Mouse (Mus musculus) CH12.LX (cell line): Measurements from ENCODE around the gene Prn. TPM values are rescaled to one million over a fixed set of nuclear protein-coding genes. Genes with fewer than 3 reads are reported as not detected.

Source experiments
- DNase-seq: peaks from one replicate; pipeline ENCODE4 v3.0.0-alpha.2; 2013; ENCODE audit errors: extremely low read depth
- H3K27ac ChIP-seq: 2 replicates; pipeline ENCODE4 v1.5.1; 2012; ENCODE audit warnings: low read depth, mild to moderate bottlenecking, control low read depth, moderate library complexity; ENCODE audit not compliant: insufficient read depth
- H3K27me3 ChIP-seq: replicated peaks from 2 replicates; pipeline ENCODE3; 2012; ENCODE audit warnings: inconsistent platforms
- H3K36me3 ChIP-seq, 2 experiments: replicated peaks in 1 of 2; 2 replicates each; pipeline versions ENCODE3 to v1.6.1; 2012; ENCODE audit warnings: inconsistent platforms in 1 of 2, low read length in 1 of 2, mild to moderate bottlenecking in 1 of 2, mixed read lengths in 1 of 2, moderate library complexity in 1 of 2; ENCODE audit not compliant: control insufficient read depth in 1 of 2, insufficient read depth in 1 of 2
- H3K4me1 ChIP-seq, 2 experiments: 2 replicates each; pipeline ENCODE4 v1.6.1; 2012; ENCODE audit warnings: inconsistent platforms in 1 of 2, moderate library complexity in 1 of 2; ENCODE audit not compliant: insufficient read depth in 2 of 2, control insufficient read depth in 1 of 2
- H3K4me2 ChIP-seq: 2 replicates; pipeline ENCODE4 v1.6.1; 2012; ENCODE audit warnings: low read depth, mild to moderate bottlenecking, control low read depth; ENCODE audit not compliant: poor library complexity, insufficient read depth, severe bottlenecking
- H3K4me3 ChIP-seq, 3 experiments: fragments of 150-350 bp in 1 of 3; sonication (generic) in 1 of 3; replicated peaks in 1 of 3; 2 replicates each; pipeline versions ENCODE3 to v1.5.1; 2011 to 2012; ENCODE audit warnings: low read depth in 2 of 3, low read length in 2 of 3, mild to moderate bottlenecking in 2 of 3, moderate library complexity in 2 of 3, control low read depth in 1 of 3, improper control_type of control experiment in 1 of 3, inconsistent platforms in 1 of 3, mixed read lengths in 1 of 3; ENCODE audit not compliant: poor library complexity in 1 of 3
- H3K79me2 ChIP-seq: replicated peaks from 2 replicates; pipeline ENCODE4 v1.6.1; 2012; ENCODE audit warnings: mild to moderate bottlenecking, moderate library complexity; ENCODE audit not compliant: control insufficient read depth, poor library complexity, insufficient read depth, severe bottlenecking; ENCODE audit errors: extremely low read depth
- H3K9ac ChIP-seq: 2 replicates; pipeline ENCODE4 v1.6.1; 2012; ENCODE audit warnings: low read depth, mild to moderate bottlenecking, control low read depth, moderate library complexity; ENCODE audit not compliant: insufficient read depth
- H3K9me3 ChIP-seq: replicated peaks from 2 replicates; pipeline ENCODE3; 2012; ENCODE audit warnings: low read length, inconsistent platforms, mixed read lengths
- CHD1 ChIP-seq: IDR thresholded peaks from 2 replicates; pipeline ENCODE4 v1.6.1; 2012; ENCODE audit warnings: low read depth, low read length, improper control_type of control experiment, inconsistent platforms
- CHD2 ChIP-seq: IDR thresholded peaks from 2 replicates; pipeline ENCODE4 v1.6.1; 2011; ENCODE audit warnings: low read length, improper control_type of control experiment
- E2F4 ChIP-seq: IDR thresholded peaks from 2 replicates; pipeline ENCODE4 v1.6.1; 2011; ENCODE audit warnings: low read depth, low read length, improper control_type of control experiment; ENCODE audit not compliant: insufficient replicate concordance
- ELF1 ChIP-seq: IDR thresholded peaks from 2 replicates; pipeline ENCODE4 v1.6.1; 2014; ENCODE audit warnings: low read depth, mild to moderate bottlenecking, inconsistent platforms, low read length, improper control_type of control experiment
- GABPA ChIP-seq: IDR thresholded peaks from 2 replicates; pipeline ENCODE4 v1.6.1; 2012; ENCODE audit warnings: low read depth, low read length, improper control_type of control experiment, inconsistent platforms; ENCODE audit not compliant: insufficient replicate concordance
- IRF4 ChIP-seq: IDR thresholded peaks from 2 replicates; pipeline ENCODE4 v1.6.1; 2014; ENCODE audit warnings: low read depth, mild to moderate bottlenecking, inconsistent platforms, low read length, improper control_type of control experiment
- MAX ChIP-seq: IDR thresholded peaks from 2 replicates; pipeline ENCODE4 v1.6.1; 2011; ENCODE audit warnings: low read length, improper control_type of control experiment
- MAZ ChIP-seq: IDR thresholded peaks from 2 replicates; pipeline ENCODE4 v1.6.1; 2012; ENCODE audit warnings: low read depth, mild to moderate bottlenecking, inconsistent platforms, low read length, improper control_type of control experiment, moderate library complexity
- MXI1 ChIP-seq: IDR thresholded peaks from 2 replicates; pipeline ENCODE4 v1.6.1; 2011; ENCODE audit warnings: mild to moderate bottlenecking, low read depth, low read length, improper control_type of control experiment
- MYC ChIP-seq: IDR thresholded peaks from 2 replicates; pipeline ENCODE4 v1.6.1; 2011; ENCODE audit warnings: low read depth, mild to moderate bottlenecking, improper control_type of control experiment, low read length
- NRF1 ChIP-seq: IDR thresholded peaks from 2 replicates; pipeline ENCODE4 v1.6.1; 2014; ENCODE audit warnings: low read depth, mild to moderate bottlenecking, inconsistent platforms, low read length, improper control_type of control experiment, moderate library complexity
- POLR2A ChIP-seq: IDR thresholded peaks from 2 replicates; pipeline ENCODE4 v1.6.1; 2011; ENCODE audit warnings: low read depth, mild to moderate bottlenecking, improper control_type of control experiment, low read length
- POLR2AphosphoS2 ChIP-seq: IDR thresholded peaks from 2 replicates; pipeline ENCODE4 v1.6.1; 2011; ENCODE audit warnings: low read depth, low read length, improper control_type of control experiment
- RAD21 ChIP-seq: IDR thresholded peaks from 2 replicates; pipeline ENCODE4 v1.6.1; 2011; ENCODE audit warnings: low read depth, mild to moderate bottlenecking, low read length, improper control_type of control experiment, moderate library complexity
- SIN3A ChIP-seq: IDR thresholded peaks from 2 replicates; pipeline ENCODE4 v1.6.1; 2012; ENCODE audit warnings: low read length, improper control_type of control experiment, inconsistent platforms
- SMC3 ChIP-seq: IDR thresholded peaks from 2 replicates; pipeline ENCODE4 v1.6.1; 2011; ENCODE audit warnings: low read depth, low read length, improper control_type of control experiment
- TBP ChIP-seq: conservative IDR thresholded peaks from 2 replicates; pipeline ENCODE4 v1.6.1; 2011; ENCODE audit warnings: low read depth, low read length, improper control_type of control experiment
- UBTF ChIP-seq: IDR thresholded peaks from 2 replicates; pipeline ENCODE4 v1.6.1; 2012; ENCODE audit warnings: low read depth, mild to moderate bottlenecking, inconsistent platforms, low read length, improper control_type of control experiment, moderate library complexity
- ZC3H11A ChIP-seq: IDR thresholded peaks from 2 replicates; pipeline ENCODE4 v1.6.1; 2012; ENCODE audit warnings: low read depth, mild to moderate bottlenecking, inconsistent platforms, low read length, improper control_type of control experiment
- ZKSCAN1 ChIP-seq: IDR thresholded peaks from 2 replicates; pipeline ENCODE4 v1.6.1; 2012; ENCODE audit warnings: low read depth, inconsistent platforms, low read length, improper control_type of control experiment, borderline replicate concordance
- dilution Hi-C: fragments of 300-500 bp; cut with MboI; formaldehyde crosslinking; loops from 2 replicates; pipeline ENCODE4 v1.14.3; 2020; ENCODE audit warnings: low sequenced_read_pairs; ENCODE audit not compliant: extremely low pct_unique_long_range_greater_than_20kb, extremely low pct_ligation_motif_present
- in situ Hi-C: fragments of 300-500 bp; cut with MboI; formaldehyde crosslinking; loops from 3 replicates; pipeline ENCODE4 v1.14.3; 2019; ENCODE audit warnings: low sequenced_read_pairs, low pct_ligation_motif_present, low pct_unique_long_range_greater_than_20kb, mixed read lengths
- polyA plus RNA-seq: library from polyadenylated mRNA; unstranded; fragments of >175 nt; gene quantifications from 2 replicates; pipeline ENCODE4 v1.2.1, GENCODE M21; 2012; ENCODE audit warnings: low read depth; ENCODE audit not compliant: insufficient read length
- total RNA-seq, 2 experiments: library from RNA; depleted of rRNA; stranded (reverse); fragments of 300-350 nt in 1 of 2; fragments of >200 nt in 1 of 2; gene quantifications; 2 replicates each; pipeline ENCODE4 v1.2.3; 2012 to 2014

The Prn gene
- total and polyA plus RNA-seq, 3 experiments = not detected

DNA sequence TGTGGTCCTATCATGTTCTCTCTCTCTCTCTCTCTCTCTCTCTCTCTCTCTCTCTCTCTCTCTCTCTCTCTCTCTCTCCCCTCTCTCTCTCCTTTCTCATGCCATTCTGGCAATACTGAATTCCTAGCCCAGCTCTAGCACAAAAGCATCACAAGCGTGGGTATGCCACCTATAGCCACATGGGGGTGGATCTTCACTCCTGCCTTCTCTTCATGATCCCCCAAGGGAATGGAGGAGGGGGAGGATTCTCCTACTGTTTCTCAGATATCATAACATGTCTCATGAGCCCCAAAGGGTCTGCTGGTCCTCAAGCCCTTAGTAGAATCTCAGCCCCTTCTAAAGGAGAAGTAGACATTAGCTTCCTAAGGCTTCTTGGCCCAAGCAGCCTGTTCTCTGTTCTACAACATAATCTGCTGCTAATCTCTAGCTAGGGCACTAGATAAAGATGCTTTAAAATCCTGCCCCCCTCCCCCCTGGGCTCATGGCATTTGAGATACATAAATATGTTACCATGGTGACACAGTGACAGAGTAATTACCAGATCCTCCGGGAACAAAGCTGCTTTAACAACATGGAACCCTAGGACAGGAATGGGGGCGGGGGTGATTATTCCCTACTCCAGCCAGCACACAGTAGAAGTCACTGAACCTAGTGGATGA lies 47.0 kb upstream of the Prn start:
- Histone ChIP-seq H3K4me2 (no peak overlapping the region), H3K9me3 (no peaks in the 10 kb centered on the region), H3K9ac (no peak overlapping the region), H3K79me2 (no peaks in the 10 kb centered on the region), H3K27me3 (peaks cover 17% of the 10 kb centered on the region), H3K36me3 (no peaks in the 10 kb centered on the region), H3K4me3 (no peak overlapping the region), H3K27ac (no peak overlapping the region), H3K4me1 (peaks cover 0 to 24% of the 10 kb centered on the region in 2 experiments; a peak in 2 of 4 replicates)
- DNase-seq = no peak
- in situ Hi-C loops = no loop called here
- dilution Hi-C loops = no loop called here
- TF ChIP-seq E2F4 (no peak), TBP (no peak), CHD1 (no peak), MYC (no peak), ELF1 (no peak), POLR2A (no peak), POLR2AphosphoS2 (no peak), MAZ (no peak), CHD2 (no peak), UBTF (no peak), SMC3 (no peak), MAX (no peak), SIN3A (no peak), ZC3H11A (no peak), ZKSCAN1 (no peak), NRF1 (no peak)

DNA sequence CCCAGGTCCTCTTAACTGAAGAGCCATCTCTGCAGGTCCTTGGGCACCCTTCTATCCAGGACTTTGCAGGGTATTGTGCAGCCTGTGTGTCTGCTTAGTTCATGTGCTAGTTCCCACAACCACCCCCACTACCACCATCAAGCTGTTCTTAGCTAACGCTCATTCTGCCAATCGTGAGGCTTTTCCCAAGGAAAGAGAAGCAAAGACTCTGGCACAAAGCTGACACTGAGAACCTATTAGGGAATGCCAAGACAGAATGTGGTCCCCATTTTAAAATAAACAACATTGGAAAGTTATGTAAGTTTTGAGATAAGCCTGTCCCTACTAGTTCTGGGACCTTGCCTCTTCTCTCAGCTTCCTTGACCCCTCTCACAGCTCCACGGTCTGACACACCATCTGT lies 46.3 kb upstream of the Prn start:
- no peak overlapping the region for H3K4me2 ChIP-seq
- H3K9ac ChIP-seq = no peak overlapping the region
- no peak overlapping the region for H3K4me3 ChIP-seq
- H3K9me3 ChIP-seq = no peaks in the 10 kb centered on the region
- peaks cover 0 to 30% of the 10 kb centered on the region in 2 experiments; a peak in 2 of 4 replicates for H3K4me1 ChIP-seq
- peaks cover 15% of the 10 kb centered on the region for H3K27me3 ChIP-seq
- DNase-seq = no peak
- H3K36me3 ChIP-seq = no peaks in the 10 kb centered on the region
- dilution Hi-C loops = no loop called here
- no peak overlapping the region for H3K27ac ChIP-seq
- H3K79me2 ChIP-seq = no peaks in the 10 kb centered on the region
- in situ Hi-C loops = no loop called here
- TF ChIP-seq RAD21 = no peak
- TF ChIP-seq UBTF = no peak
- TF ChIP-seq E2F4 = no peak
- no peak for TF ChIP-seq SIN3A
- TF ChIP-seq GABPA = no peak
- no peak for TF ChIP-seq MXI1
- no peak for TF ChIP-seq SMC3
- TF ChIP-seq ZKSCAN1 = no peak
- TF ChIP-seq IRF4 = no peak
- no peak for TF ChIP-seq MYC
